Mouse (Mus musculus): ENCODE results near the gene Csmd2. TPM values are rescaled to one million over a fixed set of nuclear protein-coding genes. Genes with fewer than 3 reads are reported as not detected.
"Not testable (repeated sequence)": the region's sequence is repeated elsewhere in the genome, so short reads cannot be mapped to it uniquely, and the experiment has no call there.

Csmd2 gene
- polyA plus RNA-seq, 1 experiment, result 0.17 TPM

- Histone ChIP-seq H3K4me1 (ENCODE audit: control insufficient read depth, insufficient read depth, low read length) (no peaks in the 10 kb centered on the region), H3K27ac (ENCODE audit: insufficient read depth, low read depth, low read length) (no peak overlapping the region), H3K4me3 (ENCODE audit: insufficient read depth, low read length) (no peak overlapping the region)
- TF ChIP-seq CTCF (IDR thresholded peaks at IDR 0.05; ENCODE audit: low read depth, low read length), result no peak
- TF ChIP-seq POLR2A (IDR thresholded peaks at IDR 0.05; ENCODE audit: borderline replicate concordance, low read depth, low read length), result no peak
These were observed 496.2 kb downstream of the Csmd2 start for GRCm38 (mm10) chr4:128483891-128484290.

GRCm38 (mm10) chr4:128484679-128485078 lies 497.0 kb downstream of the Csmd2 start:
- TF ChIP-seq CTCF (IDR thresholded peaks at IDR 0.05; ENCODE audit: low read depth, low read length), result no peak
- no peak for TF ChIP-seq POLR2A (IDR thresholded peaks at IDR 0.05; ENCODE audit: borderline replicate concordance, low read depth, low read length)
- no peak overlapping the region for H3K4me3 ChIP-seq (ENCODE audit: insufficient read depth, low read length)
- H3K4me1 ChIP-seq (ENCODE audit: control insufficient read depth, insufficient read depth, low read length), result no peaks in the 10 kb centered on the region
- H3K27ac ChIP-seq (ENCODE audit: insufficient read depth, low read depth, low read length), result no peak overlapping the region

GRCm38 (mm10) chr4:128489521-128490100 lies 502.0 kb downstream of the Csmd2 start:
- H3K27ac ChIP-seq (ENCODE audit: insufficient read depth, low read depth, low read length), result no peak overlapping the region
- H3K4me3 ChIP-seq (ENCODE audit: insufficient read depth, low read length), result no peak overlapping the region
- H3K4me1 ChIP-seq (ENCODE audit: control insufficient read depth, insufficient read depth, low read length), result no peaks in the 10 kb centered on the region
- TF ChIP-seq CTCF (IDR thresholded peaks at IDR 0.05; ENCODE audit: low read depth, low read length) (no peak), POLR2A (IDR thresholded peaks at IDR 0.05; ENCODE audit: borderline replicate concordance, low read depth, low read length) (no peak)

GRCm38 (mm10) chr4:128492055-128492454 lies 504.4 kb downstream of the Csmd2 start:
- no peak overlapping the region for H3K4me3 ChIP-seq (ENCODE audit: insufficient read depth, low read length)
- H3K4me1 ChIP-seq (ENCODE audit: control insufficient read depth, insufficient read depth, low read length), result no peaks in the 10 kb centered on the region
- TF ChIP-seq CTCF (IDR thresholded peaks at IDR 0.05; ENCODE audit: low read depth, low read length), result no peak
- no peak for TF ChIP-seq POLR2A (IDR thresholded peaks at IDR 0.05; ENCODE audit: borderline replicate concordance, low read depth, low read length)
- no peak overlapping the region for H3K27ac ChIP-seq (ENCODE audit: insufficient read depth, low read depth, low read length)

- TF ChIP-seq CTCF (IDR thresholded peaks at IDR 0.05; ENCODE audit: low read depth, low read length) (no peak), POLR2A (IDR thresholded peaks at IDR 0.05; ENCODE audit: borderline replicate concordance, low read depth, low read length) (no peak)
- H3K27ac ChIP-seq (ENCODE audit: insufficient read depth, low read depth, low read length), result no peak overlapping the region
- no peak overlapping the region for H3K4me3 ChIP-seq (ENCODE audit: insufficient read depth, low read length)
- H3K4me1 ChIP-seq (ENCODE audit: control insufficient read depth, insufficient read depth, low read length), result no peaks in the 10 kb centered on the region
These were observed 512.3 kb downstream of the Csmd2 start for GRCm38 (mm10) chr4:128499980-128500379.

GRCm38 (mm10) chr4:128506878-128507277 lies 519.2 kb downstream of the Csmd2 start:
- TF ChIP-seq POLR2A (IDR thresholded peaks at IDR 0.05; ENCODE audit: borderline replicate concordance, low read depth, low read length), result no peak
- no peak for TF ChIP-seq CTCF (IDR thresholded peaks at IDR 0.05; ENCODE audit: low read depth, low read length)
- H3K4me3 ChIP-seq (ENCODE audit: insufficient read depth, low read length), result no peak overlapping the region
- no peak overlapping the region for H3K27ac ChIP-seq (ENCODE audit: insufficient read depth, low read depth, low read length)
- H3K4me1 ChIP-seq (ENCODE audit: control insufficient read depth, insufficient read depth, low read length), result no peaks in the 10 kb centered on the region

- Histone ChIP-seq H3K4me1 (ENCODE audit: control insufficient read depth, insufficient read depth, low read length) (no peaks in the 10 kb centered on the region), H3K27ac (ENCODE audit: insufficient read depth, low read depth, low read length) (no peak overlapping the region), H3K4me3 (ENCODE audit: insufficient read depth, low read length) (no peak overlapping the region)
- no peak for TF ChIP-seq CTCF (IDR thresholded peaks at IDR 0.05; ENCODE audit: low read depth, low read length)
- no peak for TF ChIP-seq POLR2A (IDR thresholded peaks at IDR 0.05; ENCODE audit: borderline replicate concordance, low read depth, low read length)
These were observed 522.2 kb downstream of the Csmd2 start for GRCm38 (mm10) chr4:128509885-128510284.

- TF ChIP-seq POLR2A (IDR thresholded peaks at IDR 0.05; ENCODE audit: borderline replicate concordance, low read depth, low read length), result no peak
- TF ChIP-seq CTCF (IDR thresholded peaks at IDR 0.05; ENCODE audit: low read depth, low read length), result no peak
- H3K4me1 ChIP-seq (ENCODE audit: control insufficient read depth, insufficient read depth, low read length), result no peaks in the 10 kb centered on the region
- no peak overlapping the region for H3K27ac ChIP-seq (ENCODE audit: insufficient read depth, low read depth, low read length)
- H3K4me3 ChIP-seq (ENCODE audit: insufficient read depth, low read length), result no peak overlapping the region
These were observed 526.8 kb downstream of the Csmd2 start for GRCm38 (mm10) chr4:128514496-128514895.

GRCm38 (mm10) chr4:128521276-128521675 lies 533.6 kb downstream of the Csmd2 start:
- no peak overlapping the region for H3K27ac ChIP-seq (ENCODE audit: insufficient read depth, low read depth, low read length)
- no peak for TF ChIP-seq CTCF (IDR thresholded peaks at IDR 0.05; ENCODE audit: low read depth, low read length)
- TF ChIP-seq POLR2A (IDR thresholded peaks at IDR 0.05; ENCODE audit: borderline replicate concordance, low read depth, low read length), result no peak

GRCm38 (mm10) chr4:128543378-128543777 lies 555.7 kb downstream of the Csmd2 start:
- H3K27ac ChIP-seq (ENCODE audit: insufficient read depth, low read depth, low read length), result no peak overlapping the region
- no peak for TF ChIP-seq CTCF (IDR thresholded peaks at IDR 0.05; ENCODE audit: low read depth, low read length)
- H3K4me1 ChIP-seq (ENCODE audit: control insufficient read depth, insufficient read depth, low read length), result no peaks in the 10 kb centered on the region
- H3K4me3 ChIP-seq (ENCODE audit: insufficient read depth, low read length), result no peak overlapping the region

More at GRCm38 (mm10) chr4:128521276-128521675, 533.6 kb downstream of the Csmd2 start:
- Histone ChIP-seq H3K4me1 (ENCODE audit: control insufficient read depth, insufficient read depth, low read length) (no peaks in the 10 kb centered on the region), H3K4me3 (ENCODE audit: insufficient read depth, low read length) (no peak overlapping the region)

GRCm38 (mm10) chr4:128543956-128544486 lies 556.4 kb downstream of the Csmd2 start:
- H3K4me3 ChIP-seq (ENCODE audit: insufficient read depth, low read length); H3K27ac ChIP-seq (ENCODE audit: insufficient read depth, low read depth, low read length); H3K4me1 ChIP-seq (ENCODE audit: control insufficient read depth, insufficient read depth, low read length): not testable (repeated sequence)

Measured in bone marrow macrophage, adult 2 months (primary cell).